Mouse (Mus musculus) heart, embryonic 11.5 days (tissue): Measurements from ENCODE around the gene Spa17. TPM values are rescaled to one million over a fixed set of nuclear protein-coding genes. Genes with fewer than 3 reads are reported as not detected.
A peak's percentile ranks its signal among the peaks of the same experiment; 100 is the strongest.

Experiments
- ATAC-seq: fragments of 200-750 bp; cut with Nextera tagmentation; replicated peaks from 2 replicates; pipeline ENCODE4 v1.8.0; 2017; ENCODE audit warnings: moderate library complexity; ENCODE audit not compliant: insufficient number of reproducible peaks, low FRiP score, low TSS enrichment
- H3K27ac ChIP-seq: fragments of 300-500 bp; sonication (generic); 2 replicates; pipeline ENCODE4 v1.5.1; 2014; ENCODE audit warnings: mild to moderate bottlenecking, low read depth, low read length
- H3K27me3 ChIP-seq: fragments of 300-500 bp; sonication (generic); 2 replicates; pipeline ENCODE4 v1.6.1; 2014; ENCODE audit warnings: mild to moderate bottlenecking, low read length, mixed read lengths; ENCODE audit not compliant: control insufficient read depth, insufficient read depth
- H3K36me3 ChIP-seq: fragments of 300-500 bp; sonication (generic); 2 replicates; pipeline ENCODE4 v1.6.1; 2014; ENCODE audit warnings: mild to moderate bottlenecking, low read length, moderate library complexity, mixed read lengths; ENCODE audit not compliant: control insufficient read depth, insufficient read depth
- H3K4me1 ChIP-seq: fragments of 300-500 bp; sonication (generic); 2 replicates; pipeline ENCODE4 v1.6.1; 2014; ENCODE audit warnings: low read length; ENCODE audit not compliant: control insufficient read depth, insufficient read depth
- H3K4me2 ChIP-seq: fragments of 300-500 bp; sonication (generic); 2 replicates; pipeline ENCODE4 v1.6.1; 2014; ENCODE audit warnings: mild to moderate bottlenecking, moderate library complexity
- H3K4me3 ChIP-seq: fragments of 300-500 bp; sonication (generic); 2 replicates; pipeline ENCODE4 v1.5.1; 2014; ENCODE audit warnings: low read depth, low read length
- H3K9ac ChIP-seq: fragments of 300-500 bp; sonication (generic); 2 replicates; pipeline ENCODE4 v1.6.1; 2014; ENCODE audit warnings: mild to moderate bottlenecking, low read depth, low read length, moderate library complexity
- H3K9me3 ChIP-seq: fragments of 300-500 bp; sonication (generic); replicated peaks from 2 replicates; pipeline ENCODE4 v1.6.1; 2016; ENCODE audit warnings: low read length; ENCODE audit not compliant: control insufficient read depth
- WGBS: fragments of 180-500 bp; shearing (Covaris S2); extraction: QIAGEN DNeasy Blood & Tissue Kit; methylation state at CpG from one replicate; pipeline ENCODE4 v1.1.7; 2014; ENCODE audit not compliant: insufficient replicate concordance; 5-methylcytosine and 5-hydroxymethylcytosine counted together
- polyA plus RNA-seq: library from polyadenylated mRNA; unstranded; fragments of >200 nt; fragmentation: Nextera tagmentation; extraction: Ambion mirVana; gene quantifications from 2 replicates; pipeline ENCODE4 v1.2.1, GENCODE M21; 2014

Spa17 gene
- polyA plus RNA-seq = 5.7 and 10.0 TPM in 2 replicates

GRCm38 (mm10) chr9:37613182-37613910 lies at the start of gene Spa17:
Spa17 (minus strand) TSS chr9:37613722.
- Histone ChIP-seq H3K9ac (peak within 1 kb of the TSS; percentile 81), H3K4me1 (no peaks in the 10 kb centered on the region; the same call in 1 of the 2 replicates), H3K27ac (peak within 1 kb of the TSS; percentile 54), H3K4me2 (peak within 1 kb of the TSS; percentile 82), H3K36me3 (no peaks in the 10 kb centered on the region), H3K27me3 (no peaks in the 10 kb centered on the region), H3K4me3 (peak within 1 kb of the TSS; percentile 59), H3K9me3 (no peaks in the 10 kb centered on the region)
- under 1% methylated on average over 45 of the region's 45 CpGs for WGBS
- ATAC-seq = peak; percentile 98

- no peak for ATAC-seq
- Histone ChIP-seq H3K4me2 (no peak overlapping the region), H3K27me3 (no peaks in the 10 kb centered on the region), H3K9me3 (no peaks in the 10 kb centered on the region), H3K4me1 (peaks cover 12% of the 10 kb centered on the region), H3K36me3 (no peaks in the 10 kb centered on the region), H3K9ac (no peak overlapping the region), H3K4me3 (no peak overlapping the region), H3K27ac (no peak overlapping the region)
- WGBS = 68% methylated on average over 1 of the region's 1 CpGs
Measured at GRCm38 (mm10) chr9:37663210-37663609, 49.7 kb upstream of the Spa17 start.

DNA sequence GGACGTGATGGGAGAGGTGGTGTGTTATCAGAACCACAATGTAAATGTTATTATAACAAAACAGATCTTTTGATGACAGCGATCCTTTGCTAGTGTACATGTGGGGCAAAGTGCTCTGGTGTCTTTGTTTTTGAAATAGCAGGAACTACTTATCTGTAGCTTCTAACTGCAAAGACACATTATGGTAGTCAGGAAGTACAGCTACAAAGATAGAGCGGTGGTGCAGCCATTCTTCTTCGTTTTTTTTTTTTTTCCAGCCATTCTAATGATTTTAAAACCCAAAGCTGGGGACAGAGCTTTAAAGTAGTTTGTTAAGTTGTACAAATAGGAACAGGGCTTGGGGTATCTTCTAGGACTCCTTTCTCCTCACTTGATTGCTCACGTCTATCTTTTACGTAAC lies 45.9 kb upstream of the Spa17 start:
- WGBS = 72% methylated on average over 6 of the region's 6 CpGs
- no peak for ATAC-seq

DNA sequence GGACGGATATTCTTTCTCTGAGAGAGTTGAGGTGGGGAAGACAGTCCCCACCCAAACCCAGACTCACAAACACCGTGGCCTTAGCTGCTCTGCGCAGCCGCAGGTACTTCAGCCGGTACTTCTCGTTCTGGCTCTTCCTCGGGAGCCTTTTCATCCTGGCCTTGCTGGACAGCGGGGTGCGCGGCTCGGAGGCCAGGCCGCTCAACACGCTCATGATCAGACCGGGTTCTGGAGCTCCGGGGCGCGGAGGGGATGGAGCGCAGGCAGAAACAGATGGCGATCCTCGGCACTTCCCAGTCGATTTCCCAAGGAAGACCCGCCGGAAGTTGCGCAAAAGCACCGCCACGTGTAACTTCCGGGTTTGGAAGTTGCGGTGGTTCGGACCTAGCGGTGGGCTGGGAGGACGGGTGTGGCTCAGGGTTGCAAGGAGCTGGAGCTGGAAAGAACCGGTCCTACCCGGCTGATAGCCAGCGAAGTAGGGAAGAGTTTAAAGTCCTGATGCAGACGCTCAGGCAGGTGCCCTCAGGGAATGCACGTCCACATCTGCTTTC lies 43.5 kb upstream of the Spa17 start, which contains the start of gene Tbrg1:
Tbrg1 (minus strand) TSS at position 382 of the 551 bp plus-strand sequence.
- peak; percentile 88 for ATAC-seq
- Histone ChIP-seq H3K4me3 (peak within 1 kb of the TSS; percentile 74), H3K27me3 (no peaks in the 10 kb centered on the region), H3K4me2 (peak within 1 kb of the TSS; percentile 85), H3K4me1 (peaks cover 14% of the 10 kb centered on the region), H3K9me3 (no peaks in the 10 kb centered on the region), H3K27ac (peak within 1 kb of the TSS; percentile 85), H3K9ac (peak within 1 kb of the TSS; percentile 85), H3K36me3 (peaks cover 8% of the 10 kb centered on the region)
- under 1% methylated on average over 36 of the region's 36 CpGs for WGBS

More for the DNA sequence above, 45.9 kb upstream of the Spa17 start:
- no peak overlapping the region for H3K4me2 ChIP-seq
- H3K9me3 ChIP-seq = no peaks in the 10 kb centered on the region
- H3K4me3 ChIP-seq = no peak overlapping the region
- no peaks in the 10 kb centered on the region for H3K27me3 ChIP-seq
- no peaks in the 10 kb centered on the region for H3K36me3 ChIP-seq
- H3K4me1 ChIP-seq = peaks cover 11% of the 10 kb centered on the region; the same call in 1 of the 2 replicates
- no peak overlapping the region for H3K27ac ChIP-seq
- no peak overlapping the region for H3K9ac ChIP-seq

DNA sequence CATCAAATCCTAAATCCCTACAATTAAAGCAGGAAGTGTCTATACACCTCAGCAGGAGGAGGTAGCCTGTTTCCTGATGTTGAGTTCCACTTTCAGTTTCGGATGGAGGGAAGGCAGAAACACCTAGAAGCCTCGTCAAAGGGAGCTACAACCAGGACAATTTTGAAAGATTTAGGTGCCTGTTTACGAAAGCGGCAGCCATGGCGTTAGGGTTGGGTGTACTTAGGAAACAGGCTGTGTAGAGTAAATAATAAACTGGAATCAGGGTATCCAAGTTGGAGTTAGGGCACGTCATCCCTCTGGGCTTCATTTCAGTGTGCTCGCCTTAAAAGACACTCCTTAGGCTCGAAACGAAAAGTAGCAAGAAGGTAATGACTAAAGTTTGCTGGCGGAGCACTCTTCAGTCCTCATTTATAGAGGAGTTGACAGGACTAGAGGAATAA lies 42.9 kb upstream of the Spa17 start:
- Histone ChIP-seq H3K9me3 (no peaks in the 10 kb centered on the region), H3K27me3 (no peaks in the 10 kb centered on the region), H3K9ac (peak overlapping the region; percentile 85), H3K4me2 (peak overlapping the region; percentile 85), H3K36me3 (peaks cover 8% of the 10 kb centered on the region), H3K27ac (peak overlapping the region; percentile 85), H3K4me1 (peaks cover 14% of the 10 kb centered on the region), H3K4me3 (peak overlapping the region; percentile 74)
- 2% methylated on average over 10 of the region's 10 CpGs for WGBS
- ATAC-seq = no peak

- Histone ChIP-seq H3K36me3 (peaks cover 12% of the 10 kb centered on the region), H3K4me1 (peaks cover 14% of the 10 kb centered on the region), H3K27me3 (no peaks in the 10 kb centered on the region), H3K9ac (peak overlapping the region; percentile 85), H3K4me3 (peak overlapping the region; percentile 74), H3K9me3 (no peaks in the 10 kb centered on the region), H3K4me2 (peak overlapping the region; percentile 85), H3K27ac (0 out of 2 replicates have a peak overlapping the region, but pooled peaks have one; percentile 85)
- ATAC-seq = no peak
- 45% methylated on average over 8 of the region's 8 CpGs for WGBS
Measured at GRCm38 (mm10) chr9:37655961-37656360, 42.4 kb upstream of the Spa17 start.

DNA sequence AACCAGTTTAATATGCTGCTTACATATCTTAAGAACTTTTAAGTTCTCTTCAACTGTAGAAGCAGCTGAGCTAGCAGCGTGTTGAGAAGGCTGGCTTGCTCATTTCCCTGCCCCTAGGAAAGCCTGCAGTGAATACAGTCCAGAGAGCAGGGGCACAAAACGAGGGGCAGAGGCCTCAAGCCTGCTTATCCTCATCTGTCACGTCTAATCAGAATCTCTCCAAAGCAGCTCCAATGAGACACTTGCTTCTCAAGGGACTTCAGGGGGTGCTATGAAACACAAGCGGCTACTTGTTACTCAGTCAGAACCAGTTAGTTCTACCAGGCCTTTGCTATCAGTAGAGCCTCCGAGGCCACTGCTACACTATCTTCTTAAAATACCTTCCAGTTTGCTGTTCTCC lies 40.3 kb upstream of the Spa17 start:
- H3K4me1 ChIP-seq = peaks cover 14% of the 10 kb centered on the region
- 36% methylated on average over 5 of the region's 5 CpGs for WGBS
- H3K9me3 ChIP-seq = no peaks in the 10 kb centered on the region
- H3K9ac ChIP-seq = no peak overlapping the region
- ATAC-seq = no peak
- no peaks in the 10 kb centered on the region for H3K27me3 ChIP-seq
- peaks cover 32% of the 10 kb centered on the region for H3K36me3 ChIP-seq
- peak overlapping the region; percentile 2; the same call in 1 of the 2 replicates for H3K4me2 ChIP-seq
- no peak overlapping the region for H3K4me3 ChIP-seq
- peak overlapping the region; percentile 54 for H3K27ac ChIP-seq

DNA sequence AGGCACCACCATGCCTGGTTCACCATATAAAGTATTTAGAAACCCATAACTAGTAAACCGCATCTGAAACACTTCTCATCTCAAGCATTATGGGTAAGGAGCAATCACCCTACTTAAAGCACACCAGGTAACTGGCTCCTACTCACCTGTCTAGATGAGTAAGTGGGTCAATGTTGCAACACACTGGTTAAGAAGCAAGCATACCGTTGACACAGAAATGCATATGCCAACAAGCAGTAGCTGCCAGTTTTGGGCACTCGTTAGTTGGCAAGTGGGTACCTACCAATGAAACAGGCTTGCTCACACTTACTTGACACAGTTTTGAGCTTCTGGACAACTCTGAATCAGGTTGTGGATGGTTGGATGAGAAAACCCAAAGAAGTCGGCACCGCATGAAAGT lies 37.1 kb upstream of the Spa17 start:
- peaks cover 37% of the 10 kb centered on the region for H3K36me3 ChIP-seq
- 95% methylated on average over 5 of the region's 5 CpGs for WGBS
- ATAC-seq = no peak
- H3K4me3 ChIP-seq = no peak overlapping the region
- peaks cover 11% of the 10 kb centered on the region for H3K4me1 ChIP-seq
- H3K27ac ChIP-seq = no peak overlapping the region
- H3K9me3 ChIP-seq = no peaks in the 10 kb centered on the region
- H3K27me3 ChIP-seq = no peaks in the 10 kb centered on the region
- H3K9ac ChIP-seq = no peak overlapping the region
- H3K4me2 ChIP-seq = no peak overlapping the region
